Mouse (Mus musculus) embryonic fibroblast, embryonic 13.5 days (primary cell): Measurements from ENCODE around the gene Ggt5.

ENCODE experiments used
- CTCF ChIP-seq: IDR thresholded peaks from 2 replicates; pipeline ENCODE4 v1.5.1; 2011; ENCODE audit warnings: mild to moderate bottlenecking, control low read depth, low read length, moderate library complexity, borderline replicate concordance; ENCODE audit not compliant: insufficient read depth
- POLR2A ChIP-seq: IDR thresholded peaks from 2 replicates; pipeline ENCODE4 v1.6.1; 2011; ENCODE audit warnings: low read depth, mild to moderate bottlenecking, control low read depth, low read length, moderate library complexity

GRCm38 (mm10) chr10:75573965-75574364 is 15.2 kb upstream of the Ggt5 start:
- TF ChIP-seq CTCF (no peak), POLR2A (no peak)
